Mouse (Mus musculus) lung, embryonic 14.5 days (tissue): ENCODE results near the gene Olfr1209. TPM values are rescaled to one million over a fixed set of nuclear protein-coding genes. Genes with fewer than 3 reads are reported as not detected.

Experiments
- ATAC-seq: fragments of 200-750 bp; cut with Nextera tagmentation; 2 replicates; pipeline ENCODE4 v1.8.0; 2017; ENCODE audit warnings: mild to moderate bottlenecking, moderate TSS enrichment, moderate library complexity; ENCODE audit not compliant: insufficient read depth
- DNase-seq: peaks from one replicate; pipeline ENCODE4 v3.0.0-alpha.2; 2015
- H3K27ac ChIP-seq: fragments of 300-500 bp; sonication (generic); 2 replicates; pipeline ENCODE4 v1.5.1; 2014; ENCODE audit warnings: low read depth, mild to moderate bottlenecking, moderate library complexity
- H3K27me3 ChIP-seq: fragments of 300-500 bp; sonication (generic); 2 replicates; pipeline ENCODE4 v1.6.1; 2014; ENCODE audit warnings: low read length, control low read depth; ENCODE audit not compliant: insufficient read depth
- H3K36me3 ChIP-seq: fragments of 300-500 bp; sonication (generic); 2 replicates; pipeline ENCODE4 v1.6.1; 2014; ENCODE audit warnings: control low read depth; ENCODE audit not compliant: insufficient read depth
- H3K4me1 ChIP-seq: fragments of 300-500 bp; sonication (generic); 2 replicates; pipeline ENCODE4 v1.6.1; 2014; ENCODE audit warnings: antibody characterized with exemption, control low read depth; ENCODE audit not compliant: insufficient read depth
- H3K4me2 ChIP-seq: fragments of 300-500 bp; sonication (generic); 2 replicates; pipeline ENCODE4 v1.6.1; 2014; ENCODE audit warnings: mild to moderate bottlenecking
- H3K4me3 ChIP-seq: fragments of 300-500 bp; sonication (generic); 2 replicates; pipeline ENCODE4 v1.5.1; 2014; ENCODE audit warnings: low read depth, low read length
- H3K9ac ChIP-seq: fragments of 300-500 bp; sonication (generic); 2 replicates; pipeline ENCODE4 v1.6.1; 2014
- H3K9me3 ChIP-seq: fragments of 300-500 bp; sonication (generic); 2 replicates; pipeline ENCODE4 v1.6.1; 2016; ENCODE audit warnings: low read depth, low read length, control low read depth
- CTCF ChIP-seq: IDR thresholded peaks from 2 replicates; pipeline ENCODE4 v1.5.1; 2016; ENCODE audit warnings: antibody characterized with exemption, low read depth
- WGBS: fragments of 180-500 bp; shearing (Covaris S2); extraction: QIAGEN DNeasy Blood & Tissue Kit; methylation state at CpG from one replicate; pipeline ENCODE4 v1.1.7; 2014; 5-methylcytosine and 5-hydroxymethylcytosine counted together
- polyA plus RNA-seq: library from polyadenylated mRNA; unstranded; fragments of >200 nt; fragmentation: Nextera tagmentation; extraction: Ambion mirVana; gene quantifications from 2 replicates; pipeline ENCODE4 v1.2.1, GENCODE M21; 2014

The Olfr1209 gene
- not detected in 2 replicates for polyA plus RNA-seq

DNA sequence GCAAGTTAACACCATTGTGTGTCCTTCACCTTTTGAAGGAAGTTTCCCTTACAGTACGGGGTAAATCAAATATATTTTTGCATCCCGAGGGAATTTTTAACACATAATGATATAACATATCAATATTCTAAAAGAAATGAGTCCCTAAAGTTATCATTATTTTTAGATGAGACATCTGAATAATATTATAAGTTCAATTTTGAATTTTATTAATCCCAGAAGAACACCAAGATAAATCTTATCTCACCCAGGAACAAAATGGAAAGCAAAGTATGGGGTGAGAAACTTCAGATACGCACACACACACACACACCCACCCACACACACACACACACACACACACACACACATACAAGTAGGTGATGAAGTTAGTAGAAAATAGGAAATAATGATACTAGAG, at the start of gene Olfr1209:
Olfr1209 (minus strand) TSS at position 101 of the 400 bp plus-strand sequence.
- DNase-seq, result no peak
- Histone ChIP-seq H3K9me3 (no peaks in the 10 kb centered on the region), H3K4me3 (no peak within 1 kb of the TSS), H3K9ac (no peak within 1 kb of the TSS), H3K4me1 (no peaks in the 10 kb centered on the region), H3K27ac (no peak within 1 kb of the TSS), H3K36me3 (no peaks in the 10 kb centered on the region), H3K4me2 (no peak within 1 kb of the TSS), H3K27me3 (no peaks in the 10 kb centered on the region)
- 87% methylated on average over 3 of the region's 3 CpGs for WGBS
- TF ChIP-seq CTCF, result no peak
- ATAC-seq, result no peak

DNA sequence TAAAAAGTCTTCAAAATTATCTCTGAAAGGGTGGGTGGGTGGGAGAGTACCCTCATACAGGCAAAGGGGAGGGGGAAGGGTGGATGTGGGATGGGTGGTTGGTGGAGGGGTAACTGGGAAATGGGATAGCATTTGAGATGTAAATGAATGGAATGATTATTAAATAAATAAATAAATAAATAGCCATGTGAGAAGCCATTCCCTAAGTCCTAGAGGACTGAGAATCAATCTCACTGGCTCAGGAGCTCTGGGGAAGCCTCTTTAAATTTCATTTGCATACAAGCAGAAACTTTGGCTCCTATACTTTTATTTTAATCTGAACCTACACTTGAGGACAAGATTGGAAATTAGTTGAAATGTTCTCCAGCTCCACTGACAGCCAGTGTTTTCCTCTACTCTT, 38.7 kb upstream of the Olfr1209 start, which contains the start of gene Olfr1212:
Olfr1212 (plus strand) TSS at position 301 of the 400 bp plus-strand sequence.
- H3K9me3 ChIP-seq, result no peaks in the 10 kb centered on the region
- no peak for TF ChIP-seq CTCF
- H3K4me1 ChIP-seq, result no peaks in the 10 kb centered on the region
- no peaks in the 10 kb centered on the region for H3K36me3 ChIP-seq
- H3K4me2 ChIP-seq, result no peak within 1 kb of the TSS
- no peak within 1 kb of the TSS for H3K27ac ChIP-seq
- no peaks in the 10 kb centered on the region for H3K27me3 ChIP-seq
- DNase-seq (no peak), ATAC-seq (no peak)
- no peak within 1 kb of the TSS for H3K9ac ChIP-seq
- no peak within 1 kb of the TSS for H3K4me3 ChIP-seq

DNA sequence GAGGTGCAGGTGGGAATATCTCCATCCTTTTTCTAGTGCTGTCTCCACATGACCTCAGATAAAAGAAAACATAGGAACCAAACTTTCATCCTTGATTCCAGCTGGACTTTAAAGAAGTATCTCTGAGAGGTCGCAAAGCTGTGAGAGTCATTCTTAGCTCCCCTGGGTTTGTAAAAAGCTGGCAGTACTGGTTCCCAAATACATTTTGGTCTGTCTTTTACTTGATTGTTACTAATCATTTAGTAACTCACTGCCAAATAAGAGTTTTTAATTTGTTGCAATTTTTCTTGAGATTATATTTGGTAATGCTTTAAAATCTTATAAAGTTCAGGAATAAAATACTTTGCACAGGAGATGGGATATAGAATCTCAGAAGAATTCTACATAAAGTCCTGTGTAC, 23.1 kb upstream of the Olfr1209 start, which contains the start of gene Olfr1211:
Olfr1211 (minus strand) TSS at position 101 of the 400 bp plus-strand sequence.
- ATAC-seq (no peak), DNase-seq (no peak)
- H3K4me1 ChIP-seq, result no peaks in the 10 kb centered on the region
- H3K9me3 ChIP-seq, result no peaks in the 10 kb centered on the region
- H3K9ac ChIP-seq, result no peak within 1 kb of the TSS
- no peaks in the 10 kb centered on the region for H3K27me3 ChIP-seq
- no peak within 1 kb of the TSS for H3K4me3 ChIP-seq
- 86% methylated on average over 1 of the region's 1 CpGs for WGBS
- no peaks in the 10 kb centered on the region for H3K36me3 ChIP-seq
- H3K27ac ChIP-seq, result no peak within 1 kb of the TSS
- H3K4me2 ChIP-seq, result no peak within 1 kb of the TSS
- TF ChIP-seq CTCF, result no peak

GRCm38 (mm10) chr2:88902211-88902610, 12.7 kb downstream of the Olfr1209 start, which contains the start of gene Olfr1208:
Olfr1208 (minus strand) TSS chr2:88902311.
- DNase-seq, result no peak
- Histone ChIP-seq H3K36me3 (no peaks in the 10 kb centered on the region), H3K4me1 (no peaks in the 10 kb centered on the region), H3K9ac (no peak within 1 kb of the TSS), H3K9me3 (no peaks in the 10 kb centered on the region), H3K27ac (no peak within 1 kb of the TSS), H3K4me2 (no peak within 1 kb of the TSS), H3K4me3 (no peak within 1 kb of the TSS), H3K27me3 (no peaks in the 10 kb centered on the region)
- no peak for ATAC-seq
- TF ChIP-seq CTCF, result no peak

DNA sequence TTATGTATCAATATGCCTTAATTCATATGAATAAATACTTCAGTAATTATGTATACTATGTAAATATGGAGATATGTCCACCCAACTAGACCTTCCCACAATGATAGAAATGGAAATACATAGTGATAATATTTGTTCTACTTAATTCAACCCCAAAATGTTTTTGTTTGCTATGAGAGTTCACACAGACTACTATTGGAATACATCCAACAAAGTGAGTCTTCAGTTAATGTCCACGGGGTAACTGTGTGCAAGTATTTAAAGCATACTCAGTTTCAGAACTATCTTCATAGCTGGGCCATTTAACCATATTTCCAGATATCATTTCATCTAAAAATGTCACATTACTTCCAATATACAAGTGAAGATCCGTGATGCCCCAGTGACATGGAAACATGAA, 52.0 kb downstream of the Olfr1209 start, which contains the start of gene Olfr1206:
Olfr1206 (plus strand) TSS at position 301 of the 400 bp plus-strand sequence.
- Histone ChIP-seq H3K4me1 (no peaks in the 10 kb centered on the region), H3K27ac (no peak within 1 kb of the TSS), H3K36me3 (no peaks in the 10 kb centered on the region), H3K9me3 (no peaks in the 10 kb centered on the region), H3K9ac (no peak within 1 kb of the TSS), H3K4me2 (no peak within 1 kb of the TSS), H3K27me3 (no peaks in the 10 kb centered on the region), H3K4me3 (no peak within 1 kb of the TSS)
- no peak for TF ChIP-seq CTCF
- ATAC-seq (no peak), DNase-seq (no peak)
- WGBS, result 66% methylated on average over 2 of the region's 2 CpGs

Other genes starting within 250 kb of the Olfr1209 start
- gene Olfr1193, start 239.5 kb downstream of the Olfr1209 start, polyA plus RNA-seq, result not detected in 2 replicates
- gene Olfr1195, start 226.0 kb downstream of the Olfr1209 start, polyA plus RNA-seq, result not detected in 2 replicates
- not detected in 2 replicates for gene Olfr1196, start 210.6 kb downstream of the Olfr1209 start, polyA plus RNA-seq
- gene Olfr1197, start 182.8 kb downstream of the Olfr1209 start, polyA plus RNA-seq, result not detected in 2 replicates
- gene Olfr1198, start 163.8 kb downstream of the Olfr1209 start, polyA plus RNA-seq, result not detected in 2 replicates
- not detected in 2 replicates for gene Olfr1199, start 154.7 kb downstream of the Olfr1209 start, polyA plus RNA-seq
- not detected in 2 replicates for gene Olfr1200, start 144.7 kb downstream of the Olfr1209 start, polyA plus RNA-seq
- not detected in 2 replicates for gene Olfr1201, start 122.1 kb downstream of the Olfr1209 start, polyA plus RNA-seq
- gene Olfr1202, start 100.7 kb downstream of the Olfr1209 start, polyA plus RNA-seq, result not detected in 2 replicates
- not detected in 2 replicates for gene Olfr1205, start 85.4 kb downstream of the Olfr1209 start, polyA plus RNA-seq
- gene Olfr1204, start 65.9 kb downstream of the Olfr1209 start, polyA plus RNA-seq, result not detected in 2 replicates
- gene Olfr1206, start 51.9 kb downstream of the Olfr1209 start, polyA plus RNA-seq, result not detected in 2 replicates
- gene Olfr1208, start 12.8 kb downstream of the Olfr1209 start, polyA plus RNA-seq, result not detected in 2 replicates
- gene Olfr1211, start 23.0 kb upstream of the Olfr1209 start, polyA plus RNA-seq, result not detected in 2 replicates
- gene Olfr1212, start 38.8 kb upstream of the Olfr1209 start, polyA plus RNA-seq, result not detected in 2 replicates
- gene Gm13762, start 65.1 kb upstream of the Olfr1209 start, polyA plus RNA-seq, result not detected in 2 replicates
- gene Olfr1214, start 77.5 kb upstream of the Olfr1209 start, polyA plus RNA-seq, result not detected in 2 replicates
- gene Olfr1215, start 91.8 kb upstream of the Olfr1209 start, polyA plus RNA-seq, result not detected in 2 replicates
- gene Olfr1216, start 103.2 kb upstream of the Olfr1209 start, polyA plus RNA-seq, result not detected in 2 replicates
- not detected in 2 replicates for gene Olfr1217, start 116.9 kb upstream of the Olfr1209 start, polyA plus RNA-seq
- gene Olfr1218, start 146.0 kb upstream of the Olfr1209 start, polyA plus RNA-seq, result not detected in 2 replicates
- gene Olfr1219, start 168.4 kb upstream of the Olfr1209 start, polyA plus RNA-seq, result not detected in 2 replicates
- gene Olfr1220, start 191.7 kb upstream of the Olfr1209 start, polyA plus RNA-seq, result not detected in 2 replicates
- not detected in 2 replicates for gene Olfr1221, start 202.1 kb upstream of the Olfr1209 start, polyA plus RNA-seq
- not detected in 2 replicates for gene Olfr1222, start 217.9 kb upstream of the Olfr1209 start, polyA plus RNA-seq
- not detected in 2 replicates for gene Olfr1223, start 236.4 kb upstream of the Olfr1209 start, polyA plus RNA-seq
- gene Olfr1224-ps1, start 248.9 kb upstream of the Olfr1209 start, polyA plus RNA-seq, result not detected in 2 replicates